Mouse (Mus musculus) C2C12 (cell line): Measurements from ENCODE around the gene Pigf.

ENCODE experiments used
- CEBPB ChIP-seq: IDR thresholded peaks from one replicate; pipeline ENCODE4 v1.6.1; 2011; ENCODE audit warnings: low read depth, mild to moderate bottlenecking, control low read depth, moderate library complexity
- CTCF ChIP-seq: IDR thresholded peaks from one replicate; pipeline ENCODE4 v1.5.1; 2011; ENCODE audit not compliant: control insufficient read depth, insufficient read depth, insufficient read length

DNA sequence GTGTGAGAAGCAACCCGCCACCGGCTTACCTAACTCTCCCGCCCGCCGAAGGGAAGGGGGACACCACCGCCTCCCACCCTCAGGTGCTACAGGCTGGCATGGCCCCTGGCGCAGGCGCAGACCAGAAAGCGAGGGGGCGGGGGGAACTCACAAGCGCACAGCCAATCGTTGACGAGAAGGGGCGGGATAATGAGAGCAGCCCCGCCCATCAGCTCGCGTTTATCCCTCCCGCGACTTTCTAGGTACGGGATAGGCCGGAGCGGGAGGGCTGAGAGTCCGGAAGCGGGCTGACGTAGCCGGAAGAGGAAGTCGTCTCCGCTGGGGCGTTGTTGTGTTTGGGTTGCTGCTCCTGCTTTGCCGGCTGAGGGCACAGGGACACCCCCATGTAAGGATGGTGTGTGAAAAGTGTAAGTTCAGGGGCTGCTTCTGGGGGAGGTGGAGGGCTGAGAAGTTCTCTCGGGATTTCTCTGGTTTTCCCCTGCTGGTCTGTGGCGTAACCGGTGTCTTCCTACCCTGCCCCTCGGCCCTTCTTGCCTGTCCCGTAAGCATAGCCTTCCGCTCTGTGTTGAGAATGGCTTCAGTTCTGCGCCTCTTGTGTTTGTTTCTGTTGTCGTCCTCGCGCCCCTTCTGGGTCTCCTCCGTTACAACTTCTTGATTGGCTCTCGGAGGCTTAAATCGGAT lies at the start of gene Pigf, which contains the start of gene Cript:
- no peak for TF ChIP-seq CEBPB
- TF ChIP-seq CTCF: no peak
